Mouse (Mus musculus): ENCODE results near the gene Snrk. TPM values are rescaled to one million over a fixed set of nuclear protein-coding genes. Genes with fewer than 3 reads are reported as not detected.

The Snrk gene
- polyA plus RNA-seq, 1 experiment: 33.7 TPM

DNA sequence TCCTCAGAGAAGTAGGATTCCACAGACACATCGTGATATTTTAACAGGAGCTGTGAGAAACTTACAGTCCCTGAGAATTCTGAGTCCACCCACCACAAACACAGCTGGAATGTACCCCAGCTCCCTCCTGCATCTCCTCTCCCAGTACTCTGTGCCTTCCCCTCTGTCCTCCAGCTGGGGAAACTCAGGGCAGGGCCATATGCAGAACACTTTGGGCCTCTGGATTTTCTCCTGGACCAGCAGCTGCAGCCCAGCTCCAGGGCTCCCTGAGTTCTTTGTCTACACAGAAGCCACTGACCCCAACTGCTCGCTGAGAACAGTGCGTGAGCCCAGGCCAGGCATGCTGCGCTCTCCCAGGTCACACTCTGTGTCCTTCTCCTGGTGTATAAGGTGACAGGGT is 66.0 kb downstream of the Snrk start:
- no peak for TF ChIP-seq GATA1 (IDR thresholded peaks at IDR 0.05; ENCODE audit: low read length)

DNA sequence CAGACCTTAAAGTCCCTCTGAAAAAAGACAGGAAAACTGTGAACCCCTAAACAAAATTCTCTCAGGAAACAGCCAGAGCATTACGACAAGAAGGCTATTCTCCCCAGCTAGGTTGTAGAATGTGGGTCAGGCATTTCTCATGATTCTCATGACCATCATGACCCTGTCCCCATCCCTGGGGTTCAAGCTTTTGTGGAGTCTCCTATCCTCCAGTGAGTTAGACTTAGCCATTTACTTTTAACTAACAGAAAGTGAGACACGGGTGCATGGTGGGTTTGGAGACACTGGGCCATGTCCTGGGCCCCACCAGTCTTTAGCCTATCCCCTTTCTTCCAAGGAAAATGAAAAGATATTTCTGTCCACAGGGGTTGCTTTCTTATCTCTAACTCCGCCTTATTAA is 67.3 kb downstream of the Snrk start:
- no peak for TF ChIP-seq GATA1 (IDR thresholded peaks at IDR 0.05; ENCODE audit: low read length)

DNA sequence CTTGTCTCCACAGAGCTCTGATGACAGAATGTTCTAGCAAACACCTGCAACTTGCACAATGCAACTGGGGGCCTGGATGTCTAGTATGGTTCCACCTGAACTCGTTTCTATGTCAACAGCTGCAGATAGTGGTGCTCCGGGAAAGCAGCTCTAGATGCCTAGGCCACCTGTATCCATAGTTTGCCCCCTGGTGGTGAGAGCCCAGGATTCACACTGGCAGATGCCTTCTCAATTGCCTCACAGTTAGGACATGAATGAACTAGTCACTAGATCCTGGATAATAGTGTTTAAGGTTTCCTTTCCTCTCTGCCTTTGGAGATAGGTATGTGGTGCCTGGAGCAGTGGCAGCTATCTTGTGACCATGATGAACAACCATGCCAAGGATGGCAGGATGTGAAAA is 68.0 kb downstream of the Snrk start:
- TF ChIP-seq GATA1 (IDR thresholded peaks at IDR 0.05; ENCODE audit: low read length): no peak

DNA sequence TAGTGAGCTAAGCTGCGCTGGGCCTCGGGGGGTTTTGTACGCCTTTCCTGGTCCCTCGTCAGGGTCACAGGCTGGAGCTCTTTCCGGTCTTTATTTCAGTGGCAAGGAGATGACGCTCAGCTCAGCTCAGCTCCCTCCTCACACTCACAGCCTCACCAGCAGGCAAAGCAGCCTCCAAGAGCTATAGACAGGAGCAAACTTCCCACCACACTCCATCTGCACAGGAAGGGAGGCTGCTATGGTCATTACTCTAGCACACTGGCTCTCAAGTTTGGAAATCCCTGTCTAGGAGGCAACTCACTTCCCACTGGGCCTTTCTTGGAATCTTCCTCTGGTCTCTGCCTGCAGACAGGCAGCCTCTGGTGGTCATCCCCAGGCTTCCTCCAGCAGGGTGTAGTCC is 68.9 kb downstream of the Snrk start:
- TF ChIP-seq GATA1 (IDR thresholded peaks at IDR 0.05; ENCODE audit: low read length): no peak

DNA sequence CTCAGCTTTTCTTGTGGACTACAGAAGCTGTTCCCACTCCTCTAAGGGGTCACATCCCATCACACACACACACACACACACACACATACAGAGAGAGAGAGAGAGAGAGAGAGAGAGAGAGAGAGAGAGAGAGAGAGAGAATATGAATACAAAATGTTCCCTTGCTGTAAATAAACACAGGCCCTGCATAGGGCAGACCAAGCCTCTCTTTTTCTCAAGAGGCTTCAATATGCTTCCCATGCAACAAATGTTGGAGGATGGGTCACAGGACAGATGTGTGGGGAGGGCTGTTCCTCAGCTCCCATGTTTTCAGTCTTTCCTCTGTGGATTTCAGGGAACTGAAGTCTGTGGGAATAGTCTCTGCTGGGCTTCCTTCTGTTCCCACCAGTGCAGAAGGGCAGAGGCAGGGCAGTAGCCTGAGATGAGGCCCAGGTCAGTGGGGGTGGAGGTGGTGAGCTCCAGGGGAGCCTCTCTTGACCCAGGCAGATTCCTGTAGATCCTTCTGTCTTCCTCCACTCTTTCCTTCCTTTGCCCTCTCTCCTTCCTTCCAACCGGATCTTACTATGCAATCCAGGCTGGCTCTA is 69.7 kb downstream of the Snrk start:
- TF ChIP-seq GATA1 (IDR thresholded peaks at IDR 0.05; ENCODE audit: low read length): no peak

DNA sequence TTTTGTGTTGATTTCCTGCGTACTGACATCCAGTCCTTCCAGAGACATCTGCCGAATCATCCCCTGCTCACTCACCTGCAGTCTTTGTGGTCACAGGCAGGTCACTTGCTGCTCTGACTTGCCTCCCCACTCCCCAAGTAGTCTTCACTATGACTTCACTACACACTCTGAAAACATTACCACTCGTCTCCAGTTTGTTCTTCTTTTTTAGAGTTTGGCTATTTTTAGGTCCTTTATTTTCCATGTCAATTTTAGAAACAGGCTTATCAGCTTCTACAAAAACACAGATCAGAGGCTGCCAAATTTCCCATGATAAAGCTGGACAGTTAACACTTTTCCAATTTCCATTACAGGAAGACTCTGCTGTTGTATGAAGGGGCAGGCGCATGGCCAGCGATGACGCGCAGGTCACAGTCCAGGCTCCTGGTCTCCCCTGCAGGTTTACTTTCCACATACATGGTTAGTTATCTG is 70.4 kb downstream of the Snrk start:
- TF ChIP-seq GATA1 (IDR thresholded peaks at IDR 0.05; ENCODE audit: low read length): no peak

DNA sequence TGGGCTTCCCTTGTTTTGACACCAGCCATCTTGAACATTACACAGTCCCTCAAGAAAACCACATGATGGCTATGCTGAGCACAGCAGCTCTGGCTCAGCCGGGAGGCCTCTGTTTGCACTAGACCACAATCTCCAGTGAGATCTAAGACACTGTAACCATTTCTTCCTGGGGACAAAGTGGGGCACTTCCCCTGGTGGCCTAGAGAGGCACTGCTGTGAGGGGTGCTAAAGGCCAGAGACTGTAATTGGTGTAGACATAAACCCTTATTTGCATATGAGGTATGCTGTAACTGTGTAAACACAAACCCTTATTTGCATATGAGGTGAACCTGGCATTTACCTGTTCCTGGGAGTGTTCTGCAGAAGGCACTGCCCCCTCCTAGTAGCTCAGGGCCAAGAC is 71.7 kb downstream of the Snrk start:
- TF ChIP-seq GATA1 (IDR thresholded peaks at IDR 0.05; ENCODE audit: low read length): no peak

DNA sequence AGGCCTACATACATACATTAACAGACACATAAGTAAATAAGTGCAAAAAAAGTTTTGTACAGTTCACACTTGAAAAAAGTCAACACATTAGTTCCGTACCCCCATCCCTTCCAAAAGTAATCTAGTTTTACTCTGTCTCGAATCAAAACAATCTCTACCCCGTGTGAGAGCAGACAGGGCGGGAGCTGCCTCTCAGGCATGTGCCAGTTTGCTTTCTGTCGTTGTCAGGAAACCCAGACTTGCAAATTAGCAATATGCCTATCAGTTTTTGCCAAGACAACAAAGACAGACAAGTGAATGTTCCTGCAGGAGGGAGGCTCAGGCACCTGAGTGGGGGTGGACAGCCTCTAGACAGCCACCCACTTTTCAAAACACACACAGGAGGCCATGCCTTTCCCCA is 76.3 kb downstream of the Snrk start:
- no peak for TF ChIP-seq GATA1 (IDR thresholded peaks at IDR 0.05; ENCODE audit: low read length)

DNA sequence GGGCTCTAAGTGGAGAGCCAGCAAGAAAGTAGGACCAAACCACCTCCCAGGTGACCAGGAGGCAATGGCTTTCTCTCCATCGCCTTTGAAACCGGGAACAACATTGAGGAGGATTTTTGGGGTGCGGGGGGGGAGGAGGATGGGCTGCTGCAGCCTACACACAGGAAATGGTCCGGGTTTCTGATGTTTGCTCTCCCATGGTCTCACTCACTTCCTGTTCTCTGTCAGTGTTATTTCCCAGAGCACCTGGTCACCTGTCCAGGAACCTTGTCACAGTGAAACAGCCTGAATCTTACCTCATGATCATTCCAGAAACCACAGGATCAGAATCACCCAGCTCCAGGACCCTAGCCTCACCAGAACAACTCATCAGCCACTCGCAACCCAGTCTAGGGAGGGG is 76.8 kb downstream of the Snrk start:
- TF ChIP-seq GATA1 (IDR thresholded peaks at IDR 0.05; ENCODE audit: low read length): no peak

DNA sequence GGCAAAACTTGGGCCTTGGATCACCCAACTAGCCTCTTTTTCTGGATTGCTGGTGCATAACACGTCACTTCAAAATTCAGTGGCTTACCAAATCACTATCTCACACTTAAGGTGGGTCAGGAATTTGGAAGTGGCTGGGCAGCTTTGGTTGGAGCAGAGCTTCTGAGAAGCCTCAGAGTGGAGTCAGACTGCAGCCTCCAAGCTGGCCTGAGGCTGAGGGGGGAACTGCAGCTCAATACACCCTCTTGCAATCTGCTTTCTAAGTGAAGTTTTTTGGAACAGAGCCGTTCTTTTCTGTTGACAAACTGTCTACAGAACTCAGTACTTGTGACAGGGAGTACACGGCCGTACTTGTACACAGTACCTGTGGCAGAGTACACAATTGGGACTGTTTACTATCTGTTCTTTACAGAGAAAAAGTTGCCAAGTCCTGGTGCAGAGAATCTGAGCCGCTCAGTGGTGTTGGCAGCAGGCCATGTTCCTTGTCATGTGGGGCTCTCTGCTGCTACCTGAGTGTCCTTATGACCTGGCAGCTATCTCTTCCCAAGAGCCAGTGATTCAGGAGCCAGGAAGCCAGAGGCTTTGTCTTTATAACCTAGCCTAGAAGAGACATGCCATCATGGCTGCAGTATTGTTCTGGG is 78.1 kb downstream of the Snrk start:
- no peak for TF ChIP-seq GATA1 (IDR thresholded peaks at IDR 0.05; ENCODE audit: low read length)

DNA sequence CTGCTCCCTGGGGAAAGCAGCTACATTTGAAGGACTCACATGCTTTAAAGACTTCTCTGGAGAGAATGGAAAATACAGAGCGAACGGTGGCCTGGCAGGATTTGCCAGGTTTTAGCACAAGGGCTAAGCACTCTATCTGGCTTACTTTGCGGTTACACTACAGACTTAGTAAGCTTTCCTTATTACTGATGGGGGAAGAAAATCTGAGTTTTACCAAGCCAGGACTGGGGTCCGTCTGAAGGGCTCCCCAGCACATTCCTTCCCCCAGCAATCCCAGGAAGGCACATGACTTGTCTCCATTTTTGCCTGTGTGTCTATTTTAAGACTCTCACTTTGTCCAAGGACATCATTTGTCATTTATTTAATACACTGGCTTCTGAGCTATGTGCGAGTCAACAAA is 80.0 kb downstream of the Snrk start:
- no peak for TF ChIP-seq GATA1 (IDR thresholded peaks at IDR 0.05; ENCODE audit: low read length)

DNA sequence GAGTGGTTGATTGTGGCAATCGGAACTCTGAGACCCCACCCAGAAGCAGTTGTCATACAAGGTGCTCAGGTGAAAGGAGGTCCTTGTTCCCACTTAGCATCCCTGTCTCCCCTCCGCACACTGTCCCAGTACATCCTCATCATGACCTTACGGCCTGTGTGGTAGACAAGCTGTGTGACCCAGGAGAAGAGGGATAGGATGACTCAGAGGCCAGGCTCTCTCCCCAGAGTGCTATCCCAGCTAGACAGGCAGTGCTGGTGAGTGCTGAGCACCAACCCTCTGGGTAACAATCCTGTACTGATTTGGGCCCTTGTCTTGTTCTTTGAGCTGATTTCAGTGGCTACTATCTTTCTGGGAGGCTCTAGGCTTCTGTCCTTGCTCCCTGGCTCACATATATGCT is 81.6 kb downstream of the Snrk start:
- no peak for TF ChIP-seq GATA1 (IDR thresholded peaks at IDR 0.05; ENCODE audit: low read length)

DNA sequence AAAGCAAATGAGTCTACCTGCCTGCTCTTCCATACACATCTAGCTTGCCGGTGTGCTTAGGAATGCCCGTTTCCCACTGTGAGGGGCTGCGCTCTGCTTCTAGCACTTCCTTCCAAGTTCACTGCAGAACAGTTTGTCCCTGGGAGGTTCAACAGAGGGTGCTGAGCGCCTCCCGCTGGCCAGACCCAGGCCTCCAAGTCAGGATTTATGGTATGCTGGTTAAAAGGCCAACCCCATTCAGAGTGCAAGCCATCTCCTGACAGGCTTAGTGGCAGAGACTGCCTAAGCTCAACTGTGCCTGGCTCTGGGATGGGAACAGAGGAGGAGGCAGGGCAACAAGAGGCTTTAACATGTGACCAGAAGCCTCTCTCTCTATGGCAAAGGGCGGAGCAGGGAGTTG is 82.2 kb downstream of the Snrk start:
- TF ChIP-seq GATA1 (IDR thresholded peaks at IDR 0.05; ENCODE audit: low read length): no peak

DNA sequence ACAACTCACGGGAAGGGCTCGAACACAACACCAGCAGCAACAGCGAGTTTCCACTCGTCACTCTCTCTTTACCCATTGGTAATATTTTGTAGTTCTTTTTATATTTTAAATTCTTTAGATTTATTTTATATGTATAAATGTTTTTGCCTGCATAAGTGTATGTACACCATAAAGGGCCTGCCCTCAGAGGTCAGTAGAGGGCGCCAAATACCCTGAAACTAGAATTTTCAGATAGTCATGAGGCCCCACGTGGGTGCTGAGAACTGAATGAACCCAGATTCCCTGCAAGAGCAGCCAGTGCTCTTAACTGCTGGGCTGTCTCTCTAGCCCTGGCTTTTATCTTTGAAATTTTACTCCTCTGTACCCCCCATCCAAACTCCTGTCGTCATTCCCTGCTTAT is 87.4 kb downstream of the Snrk start:
- no peak for TF ChIP-seq GATA1 (IDR thresholded peaks at IDR 0.05; ENCODE audit: low read length)

DNA sequence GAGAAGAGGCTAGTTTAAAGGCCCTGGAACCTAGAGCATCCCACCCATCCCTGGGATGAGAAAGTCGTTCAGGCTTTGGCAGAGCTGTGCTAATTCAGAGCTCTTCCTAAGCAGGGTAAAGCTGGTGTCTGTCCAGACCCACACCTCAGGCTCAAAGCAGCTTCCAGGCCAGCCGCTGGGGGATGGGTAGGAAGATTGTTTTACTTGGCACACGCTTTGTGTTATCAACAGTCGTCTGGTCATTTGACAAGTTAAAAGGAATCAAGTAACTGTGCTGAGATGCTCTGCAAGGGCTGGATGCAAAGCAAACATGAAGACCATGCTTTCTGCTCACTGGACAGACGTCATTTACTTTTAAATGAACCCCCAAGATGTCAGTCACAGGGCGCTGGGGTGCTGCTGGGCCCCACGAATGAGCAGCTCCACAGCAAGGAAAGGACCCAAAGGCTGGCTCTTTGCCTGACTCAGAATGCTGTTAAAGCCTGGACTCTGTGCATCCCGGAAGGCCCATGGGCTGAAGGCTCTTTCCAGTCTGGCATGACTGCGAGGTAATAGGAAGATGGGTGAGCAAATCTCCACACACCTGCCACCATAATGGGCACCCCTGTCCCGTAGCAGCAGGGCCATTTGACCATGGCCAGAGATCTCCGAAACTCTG is 88.6 kb downstream of the Snrk start:
- no peak for TF ChIP-seq GATA1 (IDR thresholded peaks at IDR 0.05; ENCODE audit: low read length)

DNA sequence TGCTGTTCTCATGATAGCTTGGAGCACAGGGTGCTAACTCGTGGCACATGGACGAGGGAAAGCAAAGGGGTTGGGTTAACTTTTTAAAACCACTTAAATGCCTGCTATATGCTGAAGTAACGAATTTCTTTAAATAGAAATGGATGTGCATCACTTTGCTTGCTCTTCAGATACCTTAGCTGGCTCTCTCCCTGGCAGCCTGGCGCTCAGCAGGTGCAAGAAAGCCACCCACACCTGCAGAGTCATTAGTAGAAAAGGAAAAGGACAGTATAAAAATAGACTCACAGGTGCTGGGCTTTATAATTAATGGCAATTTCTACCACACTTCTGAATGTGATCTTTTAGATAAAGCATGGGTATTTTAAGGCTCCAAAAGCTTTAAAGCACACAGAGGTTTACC is 91.2 kb downstream of the Snrk start:
- no peak for TF ChIP-seq GATA1 (IDR thresholded peaks at IDR 0.05; ENCODE audit: low read length)

DNA sequence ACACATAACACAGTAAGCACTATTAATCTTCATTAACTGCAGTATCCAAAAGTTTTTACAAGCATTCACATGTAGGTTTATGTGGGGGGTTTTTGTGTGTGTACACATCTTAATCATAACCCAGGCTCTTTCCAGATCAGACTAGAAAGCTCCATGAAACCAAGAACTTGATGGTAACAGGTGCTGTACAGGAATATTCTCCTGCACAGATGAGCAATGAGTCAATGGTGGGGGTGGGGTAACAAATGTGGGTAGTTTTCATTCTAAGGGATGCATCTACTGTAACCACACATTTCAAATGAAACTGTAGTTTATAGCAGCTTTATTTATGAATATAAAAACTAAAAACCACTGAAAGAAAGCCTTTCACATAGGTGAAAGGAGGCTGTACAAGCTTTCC is 98.1 kb downstream of the Snrk start:
- no peak for TF ChIP-seq GATA1 (IDR thresholded peaks at IDR 0.05; ENCODE audit: low read length)

Measured in G1E-ER4 (cell line).